Mouse (Mus musculus): ENCODE measurements around the gene Gtf2ird2. TPM values are rescaled to one million over a fixed set of nuclear protein-coding genes. Genes with fewer than 3 reads are reported as not detected.
A peak's percentile ranks its signal among the peaks of the same experiment; 100 is the strongest.

Gtf2ird2 gene
- polyA plus RNA-seq, 1 experiment = 2.6 TPM

GRCm38 (mm10) chr5:134214021-134214806, 30.4 kb downstream of the Gtf2ird2 start:
- Histone ChIP-seq H3K27ac (replicated peaks; ENCODE audit: low read depth, low read length) (no peak overlapping the region), H3K4me3 (ENCODE audit: insufficient read depth, low read depth, low read length) (no peak overlapping the region), H3K4me1 (ENCODE audit: control insufficient read depth, insufficient read depth, insufficient read length, low read length) (no peaks in the 10 kb centered on the region)

DNA sequence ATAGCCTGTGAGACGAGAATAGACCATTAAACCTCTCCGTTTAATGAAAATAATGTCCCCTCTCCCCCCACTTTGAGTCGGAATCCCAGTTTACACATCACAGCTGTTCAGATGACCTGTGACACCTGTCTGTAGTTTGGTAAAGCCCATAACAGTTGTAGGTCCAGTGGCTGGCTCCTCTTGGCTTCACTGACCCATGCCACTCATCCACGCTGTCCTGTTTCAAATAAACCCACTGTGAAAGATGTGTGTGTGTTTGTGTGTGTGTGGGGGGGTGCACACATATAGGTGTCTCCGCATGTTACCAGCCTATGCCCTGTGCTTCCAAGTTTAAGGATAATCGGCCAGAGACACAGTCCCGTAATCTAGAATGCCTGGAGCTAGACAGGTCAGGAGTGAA, 34.1 kb downstream of the Gtf2ird2 start:
- Histone ChIP-seq H3K4me3 (ENCODE audit: insufficient read depth, low read depth, low read length) (no peak overlapping the region), H3K4me1 (ENCODE audit: control insufficient read depth, insufficient read depth, insufficient read length, low read length) (0 out of 2 replicates have a peak, but pooled peaks cover 6% of the 10 kb centered on the region), H3K27ac (replicated peaks; ENCODE audit: low read depth, low read length) (no peak overlapping the region)

DNA sequence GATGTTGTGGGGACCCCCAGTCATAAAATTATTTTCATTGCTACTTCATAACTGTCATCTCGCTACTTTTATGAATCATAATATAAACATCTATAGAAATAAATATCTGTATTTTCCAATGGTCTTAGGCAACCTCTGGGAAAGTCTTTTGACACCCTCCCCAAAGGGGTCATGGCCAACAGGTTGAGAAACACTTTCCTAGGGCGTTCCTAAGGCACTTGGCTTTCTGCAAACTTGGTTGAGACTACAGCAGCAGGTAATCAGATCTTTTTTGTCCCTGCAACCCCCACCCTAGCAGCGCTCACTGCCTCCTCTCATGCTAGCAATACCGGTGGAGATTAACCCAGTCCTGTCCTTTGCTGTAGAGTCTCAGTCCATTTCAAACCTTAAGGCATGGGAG, 37.5 kb downstream of the Gtf2ird2 start:
- Histone ChIP-seq H3K27ac (replicated peaks; ENCODE audit: low read depth, low read length) (no peak overlapping the region), H3K4me1 (ENCODE audit: control insufficient read depth, insufficient read depth, insufficient read length, low read length) (0 out of 2 replicates have a peak, but pooled peaks cover 6% of the 10 kb centered on the region), H3K4me3 (ENCODE audit: insufficient read depth, low read depth, low read length) (no peak overlapping the region)

- 0 out of 2 replicates have a peak overlapping the region, but pooled peaks have one; percentile 10 for H3K4me3 ChIP-seq (ENCODE audit: insufficient read depth, low read depth, low read length)
- H3K4me1 ChIP-seq (ENCODE audit: control insufficient read depth, insufficient read depth, insufficient read length, low read length) = 0 out of 2 replicates have a peak, but pooled peaks cover 6% of the 10 kb centered on the region
- H3K27ac ChIP-seq (replicated peaks; ENCODE audit: low read depth, low read length) = no peak overlapping the region
These were observed 37.9 kb downstream of the Gtf2ird2 start for GRCm38 (mm10) chr5:134221708-134222150.

DNA sequence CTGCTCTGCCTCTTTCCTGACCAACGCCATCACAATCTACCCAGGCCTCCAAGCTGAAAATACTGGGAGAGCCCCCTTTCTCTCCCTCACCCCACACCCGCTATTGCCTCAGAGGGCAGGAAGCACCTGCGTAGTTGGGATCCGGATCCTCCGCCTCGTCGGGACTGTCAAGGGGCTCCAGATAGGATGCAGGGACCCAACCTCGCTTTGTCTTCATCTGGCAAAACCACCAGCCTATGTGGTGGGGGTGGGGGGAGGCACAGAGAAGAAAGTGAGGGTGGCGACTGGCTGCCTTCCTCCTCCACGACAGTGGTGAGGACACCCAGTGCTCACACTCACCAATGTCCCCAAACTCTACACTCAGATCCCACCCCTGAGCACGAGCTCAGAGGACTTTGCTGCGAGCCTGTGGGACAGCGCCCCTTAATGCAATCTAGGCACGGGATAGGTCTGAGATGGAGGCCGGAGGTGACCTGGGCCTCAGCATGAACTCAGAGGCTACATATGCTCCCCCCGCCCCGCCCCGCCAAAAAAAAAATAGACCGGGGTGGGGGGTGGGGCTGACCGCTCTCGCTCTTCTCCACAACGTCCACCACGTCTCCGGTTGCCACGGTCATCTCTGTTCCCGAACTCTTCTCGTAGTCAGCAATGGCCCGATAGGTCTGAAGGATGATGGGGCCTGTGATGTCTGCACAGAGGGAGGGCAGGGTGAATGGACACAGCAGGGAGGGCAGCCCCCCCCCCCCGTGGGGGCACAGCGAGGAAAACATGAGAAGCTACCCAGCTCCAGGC, 41.5 kb downstream of the Gtf2ird2 start:
- Histone ChIP-seq H3K4me3 (ENCODE audit: insufficient read depth, low read depth, low read length) (no peak overlapping the region), H3K27ac (replicated peaks; ENCODE audit: low read depth, low read length) (no peak overlapping the region)

GRCm38 (mm10) chr5:134226946-134227345, 43.1 kb downstream of the Gtf2ird2 start:
- Histone ChIP-seq H3K27ac (replicated peaks; ENCODE audit: low read depth, low read length) (no peak overlapping the region), H3K4me1 (ENCODE audit: control insufficient read depth, insufficient read depth, insufficient read length, low read length) (peaks cover under 1% of the 10 kb centered on the region; the same call in 1 of the 2 replicates), H3K4me3 (ENCODE audit: insufficient read depth, low read depth, low read length) (no peak overlapping the region)

More for the DNA sequence above, 41.5 kb downstream of the Gtf2ird2 start:
- 0 out of 2 replicates have a peak, but pooled peaks cover 6% of the 10 kb centered on the region for H3K4me1 ChIP-seq (ENCODE audit: control insufficient read depth, insufficient read depth, insufficient read length, low read length)

DNA sequence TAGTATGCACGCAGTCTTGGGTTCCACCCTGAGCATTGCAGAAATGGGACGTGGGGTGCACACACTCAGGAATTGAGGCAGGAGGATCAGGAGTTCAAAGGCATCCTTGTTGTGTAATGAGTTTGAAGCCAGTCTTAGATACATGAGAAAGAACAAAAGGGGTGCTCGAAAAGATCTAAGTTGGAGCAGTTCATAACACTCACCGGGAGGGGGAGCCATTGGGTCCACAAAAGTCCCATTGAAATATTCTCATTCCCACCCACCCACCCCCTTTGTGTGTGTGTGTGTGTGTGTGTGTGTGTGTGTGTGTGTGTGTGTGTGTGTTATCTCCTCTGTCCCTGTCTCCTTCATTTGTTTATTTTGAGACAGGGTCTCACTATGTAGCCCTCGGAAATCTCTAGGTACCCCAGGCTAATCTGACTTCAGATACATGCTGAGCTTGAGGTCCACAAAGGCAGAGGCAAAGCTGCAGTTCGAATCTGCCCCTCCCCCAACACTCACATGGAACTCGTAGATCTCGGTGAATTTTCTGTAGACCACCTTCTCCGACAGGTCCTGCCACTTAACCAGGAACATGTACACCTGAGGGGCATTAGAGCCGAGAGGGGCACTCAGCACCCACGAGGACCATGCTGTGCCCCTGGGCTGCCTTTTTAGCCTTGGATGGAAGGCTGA, 43.9 kb downstream of the Gtf2ird2 start:
- H3K4me1 ChIP-seq (ENCODE audit: control insufficient read depth, insufficient read depth, insufficient read length, low read length) = peaks cover 7% of the 10 kb centered on the region; the same call in 1 of the 2 replicates
- H3K27ac ChIP-seq (replicated peaks; ENCODE audit: low read depth, low read length) = no peak overlapping the region
- H3K4me3 ChIP-seq (ENCODE audit: insufficient read depth, low read depth, low read length) = no peak overlapping the region

- H3K4me3 ChIP-seq (ENCODE audit: insufficient read depth, low read depth, low read length) = peak overlapping the region; percentile 37
- peaks cover 7% of the 10 kb centered on the region; the same call in 1 of the 2 replicates for H3K4me1 ChIP-seq (ENCODE audit: control insufficient read depth, insufficient read depth, insufficient read length, low read length)
- H3K27ac ChIP-seq (replicated peaks; ENCODE audit: low read depth, low read length) = peak overlapping the region; percentile 44; the same call in 1 of the 2 replicates
These were observed 44.4 kb downstream of the Gtf2ird2 start for GRCm38 (mm10) chr5:134228249-134228638.

DNA sequence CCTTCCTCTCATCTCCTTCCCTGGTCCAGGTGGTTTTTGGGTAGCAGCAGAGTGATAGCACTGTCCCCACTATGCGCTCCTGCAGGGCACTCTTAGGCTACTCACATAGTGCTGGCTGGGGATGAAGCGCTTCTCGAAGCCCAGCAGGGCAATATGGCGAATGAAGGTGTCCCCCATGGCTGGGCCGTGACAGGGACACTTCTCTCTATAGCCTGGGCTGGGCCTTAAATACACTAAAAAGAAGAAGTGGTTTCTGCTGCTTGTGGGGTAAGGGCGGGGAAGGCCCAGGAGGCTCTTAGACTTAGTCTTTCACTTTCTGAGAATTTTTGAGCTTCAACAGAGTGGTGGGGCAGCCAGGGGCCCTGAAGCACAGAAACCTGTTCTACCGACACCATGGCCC, 45.6 kb downstream of the Gtf2ird2 start, which contains the start of gene Ncf1:
Ncf1 (minus strand) TSS at position 235 of the 400 bp plus-strand sequence.
- Histone ChIP-seq H3K4me3 (ENCODE audit: insufficient read depth, low read depth, low read length) (peak within 1 kb of the TSS; percentile 37), H3K4me1 (ENCODE audit: control insufficient read depth, insufficient read depth, insufficient read length, low read length) (peaks cover 10% of the 10 kb centered on the region; the same call in 1 of the 2 replicates), H3K27ac (replicated peaks; ENCODE audit: low read depth, low read length) (peak within 1 kb of the TSS; percentile 74; the same call in 1 of the 2 replicates)

- Histone ChIP-seq H3K27ac (replicated peaks; ENCODE audit: low read depth, low read length) (peak overlapping the region; percentile 38; the same call in 1 of the 2 replicates), H3K4me3 (ENCODE audit: insufficient read depth, low read depth, low read length) (no peak overlapping the region)
These were observed 47.6 kb downstream of the Gtf2ird2 start for GRCm38 (mm10) chr5:134231376-134231775.

DNA sequence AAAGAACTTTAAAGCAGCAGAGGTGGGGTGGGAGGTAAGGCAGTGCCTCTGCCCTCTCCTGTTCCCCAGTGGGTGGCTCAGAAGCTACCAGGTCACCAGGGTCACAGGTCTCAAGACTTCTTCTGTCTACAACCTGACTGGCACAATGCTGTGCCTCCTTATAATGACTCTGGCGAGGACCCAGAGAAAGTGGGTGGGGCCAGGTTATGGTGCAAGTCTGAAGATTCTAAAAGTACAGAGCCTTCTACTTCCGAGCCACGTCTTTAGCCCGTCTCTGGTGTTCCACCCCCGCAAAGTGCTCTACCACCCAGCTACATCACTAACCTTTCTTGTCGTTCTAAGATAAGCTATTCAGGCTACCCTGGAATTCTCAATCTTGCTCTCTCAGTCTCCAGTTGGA, 48.3 kb downstream of the Gtf2ird2 start:
- Histone ChIP-seq H3K4me3 (ENCODE audit: insufficient read depth, low read depth, low read length) (no peak overlapping the region), H3K4me1 (ENCODE audit: control insufficient read depth, insufficient read depth, insufficient read length, low read length) (peaks cover 12% of the 10 kb centered on the region; the same call in 1 of the 2 replicates), H3K27ac (replicated peaks; ENCODE audit: low read depth, low read length) (peak overlapping the region; percentile 45; the same call in 1 of the 2 replicates)

More at GRCm38 (mm10) chr5:134231376-134231775, 47.6 kb downstream of the Gtf2ird2 start:
- H3K4me1 ChIP-seq (ENCODE audit: control insufficient read depth, insufficient read depth, insufficient read length, low read length) = peaks cover 12% of the 10 kb centered on the region; the same call in 1 of the 2 replicates

- Histone ChIP-seq H3K4me1 (ENCODE audit: control insufficient read depth, insufficient read depth, insufficient read length, low read length) (peaks cover 12% of the 10 kb centered on the region; the same call in 1 of the 2 replicates), H3K27ac (replicated peaks; ENCODE audit: low read depth, low read length) (peak overlapping the region; percentile 30; the same call in 1 of the 2 replicates), H3K4me3 (ENCODE audit: insufficient read depth, low read depth, low read length) (no peak overlapping the region)
These were observed 48.7 kb downstream of the Gtf2ird2 start for GRCm38 (mm10) chr5:134232568-134232967.

DNA sequence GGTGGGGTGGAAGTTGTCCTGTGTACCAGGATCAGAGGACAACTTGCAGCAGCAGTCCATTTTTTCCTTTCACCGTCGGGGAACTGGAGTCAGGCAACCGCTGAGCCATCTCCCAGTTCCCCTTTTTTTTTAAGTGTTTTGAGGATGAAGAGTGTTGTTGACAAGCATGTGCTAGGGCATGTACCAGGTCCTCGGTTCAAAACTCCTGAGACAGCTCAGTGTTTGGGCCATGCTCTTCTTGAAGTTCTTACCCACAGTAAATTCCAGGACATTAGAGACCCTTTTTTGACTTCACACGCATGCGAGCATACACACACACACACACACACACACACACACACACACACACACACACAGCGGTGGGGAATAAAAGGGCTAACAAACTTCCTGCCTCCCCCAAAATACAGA, 49.4 kb downstream of the Gtf2ird2 start:
- peaks cover 12% of the 10 kb centered on the region; the same call in 1 of the 2 replicates for H3K4me1 ChIP-seq (ENCODE audit: control insufficient read depth, insufficient read depth, insufficient read length, low read length)
- no peak overlapping the region for H3K4me3 ChIP-seq (ENCODE audit: insufficient read depth, low read depth, low read length)
- peak overlapping the region; percentile 45 for H3K27ac ChIP-seq (replicated peaks; ENCODE audit: low read depth, low read length)

- Histone ChIP-seq H3K4me1 (ENCODE audit: control insufficient read depth, insufficient read depth, insufficient read length, low read length) (peaks cover 12% of the 10 kb centered on the region; the same call in 1 of the 2 replicates), H3K27ac (replicated peaks; ENCODE audit: low read depth, low read length) (0 out of 2 replicates have a peak overlapping the region, but pooled peaks have one; percentile 20)
These were observed 50.4 kb downstream of the Gtf2ird2 start for GRCm38 (mm10) chr5:134234205-134234604.

More at GRCm38 (mm10) chr5:134234205-134234604, 50.4 kb downstream of the Gtf2ird2 start:
- H3K4me3 ChIP-seq (ENCODE audit: insufficient read depth, low read depth, low read length) = no peak overlapping the region

Data from brown adipose tissue, adult 24 weeks (tissue).